Mouse (Mus musculus) liver, embryonic 16.5 days (tissue): Measurements from ENCODE around the gene Tlx1. TPM values are rescaled to one million over a fixed set of nuclear protein-coding genes. Genes with fewer than 3 reads are reported as not detected.

Experiments used
- ATAC-seq: fragments of 200-750 bp; cut with Nextera tagmentation; 2 replicates; pipeline ENCODE4 v1.8.0; 2017; ENCODE audit warnings: low read depth, mild to moderate bottlenecking, moderate number of reproducible peaks, moderate library complexity
- H3K27ac ChIP-seq: fragments of 300-500 bp; sonication (generic); 2 replicates; pipeline ENCODE4 v1.5.1; 2014; ENCODE audit warnings: mild to moderate bottlenecking, low read length
- H3K27me3 ChIP-seq: fragments of 300-500 bp; sonication (generic); 2 replicates; pipeline ENCODE4 v1.6.1; 2014; ENCODE audit warnings: low read depth, low read length, mixed read lengths; ENCODE audit not compliant: control insufficient read depth, insufficient read depth
- H3K36me3 ChIP-seq: fragments of 300-500 bp; sonication (generic); 2 replicates; pipeline ENCODE4 v1.6.1; 2014; ENCODE audit warnings: mild to moderate bottlenecking; ENCODE audit not compliant: control insufficient read depth, insufficient read depth
- H3K4me1 ChIP-seq: fragments of 300-500 bp; sonication (generic); 2 replicates; pipeline ENCODE4 v1.6.1; 2014; ENCODE audit warnings: low read depth, low read length, mixed read lengths; ENCODE audit not compliant: control insufficient read depth
- H3K4me2 ChIP-seq: fragments of 300-500 bp; sonication (generic); 2 replicates; pipeline ENCODE4 v1.6.1; 2014; ENCODE audit warnings: low read depth, low read length, mixed read lengths
- H3K4me3 ChIP-seq: fragments of 300-500 bp; sonication (generic); 2 replicates; pipeline ENCODE4 v1.5.1; 2014; ENCODE audit warnings: low read depth, mild to moderate bottlenecking, low read length
- H3K9ac ChIP-seq: fragments of 300-500 bp; sonication (generic); 2 replicates; pipeline ENCODE4 v1.6.1; 2014; ENCODE audit warnings: low read depth, low read length
- H3K9me3 ChIP-seq: fragments of 300-500 bp; sonication (generic); replicated peaks from 2 replicates; pipeline ENCODE4 v1.6.1; 2016; ENCODE audit warnings: low read length; ENCODE audit not compliant: control insufficient read depth
- WGBS: fragments of 180-500 bp; shearing (Covaris S2); extraction: QIAGEN DNeasy Blood & Tissue Kit; methylation state at CpG from one replicate; pipeline ENCODE4 v1.1.7; 2014; ENCODE audit not compliant: insufficient replicate concordance; 5-methylcytosine and 5-hydroxymethylcytosine counted together
- polyA plus RNA-seq: library from polyadenylated mRNA; unstranded; fragments of >200 nt; fragmentation: Nextera tagmentation; extraction: Ambion mirVana; gene quantifications from 2 replicates; pipeline ENCODE4 v1.2.1, GENCODE M21; 2015

The Tlx1 gene
- polyA plus RNA-seq, 1 experiment from 2014 or later: 0.07 TPM

- H3K4me3 ChIP-seq: no peak overlapping the region
- no peak overlapping the region for H3K27ac ChIP-seq
- H3K27me3 ChIP-seq: peaks cover 99% of the 10 kb centered on the region
- H3K4me2 ChIP-seq: no peak overlapping the region
- H3K36me3 ChIP-seq: no peaks in the 10 kb centered on the region
- WGBS: 2% methylated on average over 15 of the region's 15 CpGs
- no peaks in the 10 kb centered on the region for H3K9me3 ChIP-seq
- no peak overlapping the region for H3K9ac ChIP-seq
- no peaks in the 10 kb centered on the region for H3K4me1 ChIP-seq
- no peak for ATAC-seq
Measured at GRCm38 (mm10) chr19:45155141-45155790, 4.8 kb downstream of the Tlx1 start.

GRCm38 (mm10) chr19:45155791-45156186 is 5.3 kb downstream of the Tlx1 start:
- Histone ChIP-seq H3K36me3 (no peaks in the 10 kb centered on the region), H3K27ac (no peak overlapping the region), H3K9me3 (no peaks in the 10 kb centered on the region), H3K4me3 (no peak overlapping the region), H3K4me2 (no peak overlapping the region), H3K9ac (no peak overlapping the region), H3K4me1 (no peaks in the 10 kb centered on the region), H3K27me3 (peaks cover 99% of the 10 kb centered on the region)
- ATAC-seq: no peak
- WGBS: 3% methylated on average over 26 of the region's 26 CpGs

- Histone ChIP-seq H3K27ac (no peak overlapping the region), H3K4me2 (no peak overlapping the region), H3K9me3 (no peaks in the 10 kb centered on the region), H3K9ac (no peak overlapping the region), H3K36me3 (no peaks in the 10 kb centered on the region), H3K4me1 (no peaks in the 10 kb centered on the region), H3K4me3 (no peak overlapping the region), H3K27me3 (peaks cover 96% of the 10 kb centered on the region)
- WGBS: 4% methylated on average over 5 of the region's 5 CpGs
- no peak for ATAC-seq
Measured at GRCm38 (mm10) chr19:45156381-45156780, 5.9 kb downstream of the Tlx1 start.

- Histone ChIP-seq H3K36me3 (no peaks in the 10 kb centered on the region), H3K27me3 (peaks cover 94% of the 10 kb centered on the region), H3K9me3 (no peaks in the 10 kb centered on the region), H3K4me2 (no peak overlapping the region), H3K9ac (no peak overlapping the region), H3K27ac (no peak overlapping the region), H3K4me1 (no peaks in the 10 kb centered on the region), H3K4me3 (no peak overlapping the region)
- no peak for ATAC-seq
- 2% methylated on average over 4 of the region's 4 CpGs for WGBS
Measured at GRCm38 (mm10) chr19:45158201-45158600, 7.7 kb downstream of the Tlx1 start.

- Histone ChIP-seq H3K4me1 (no peaks in the 10 kb centered on the region), H3K4me2 (no peak overlapping the region), H3K27me3 (peaks cover 94% of the 10 kb centered on the region), H3K27ac (no peak overlapping the region), H3K36me3 (no peaks in the 10 kb centered on the region), H3K9ac (no peak overlapping the region), H3K9me3 (no peaks in the 10 kb centered on the region), H3K4me3 (no peak overlapping the region)
- WGBS: 4% methylated on average over 20 of the region's 20 CpGs
- ATAC-seq: no peak
Measured at GRCm38 (mm10) chr19:45158896-45159295, 8.4 kb downstream of the Tlx1 start.

GRCm38 (mm10) chr19:45159491-45159890 is 9.0 kb downstream of the Tlx1 start:
- Histone ChIP-seq H3K4me2 (no peak overlapping the region), H3K4me3 (no peak overlapping the region), H3K4me1 (no peaks in the 10 kb centered on the region), H3K27me3 (peaks cover 94% of the 10 kb centered on the region), H3K9me3 (no peaks in the 10 kb centered on the region), H3K9ac (no peak overlapping the region), H3K36me3 (no peaks in the 10 kb centered on the region), H3K27ac (no peak overlapping the region)
- no peak for ATAC-seq
- WGBS: 10% methylated on average over 5 of the region's 5 CpGs

GRCm38 (mm10) chr19:45159991-45160390 is 9.5 kb downstream of the Tlx1 start:
- Histone ChIP-seq H3K36me3 (no peaks in the 10 kb centered on the region), H3K9me3 (no peaks in the 10 kb centered on the region), H3K27ac (no peak overlapping the region), H3K9ac (no peak overlapping the region), H3K4me2 (no peak overlapping the region), H3K27me3 (peaks cover 94% of the 10 kb centered on the region), H3K4me3 (no peak overlapping the region), H3K4me1 (no peaks in the 10 kb centered on the region)
- 4% methylated on average over 5 of the region's 5 CpGs for WGBS
- no peak for ATAC-seq

- no peak overlapping the region for H3K27ac ChIP-seq
- H3K9me3 ChIP-seq: no peaks in the 10 kb centered on the region
- no peak overlapping the region for H3K4me3 ChIP-seq
- WGBS: 3% methylated on average over 5 of the region's 5 CpGs
- H3K4me1 ChIP-seq: no peaks in the 10 kb centered on the region
- peaks cover 94% of the 10 kb centered on the region for H3K27me3 ChIP-seq
- H3K4me2 ChIP-seq: no peak overlapping the region
- H3K36me3 ChIP-seq: no peaks in the 10 kb centered on the region
- no peak overlapping the region for H3K9ac ChIP-seq
- no peak for ATAC-seq
Measured at GRCm38 (mm10) chr19:45160523-45160922, 10.0 kb downstream of the Tlx1 start.

DNA sequence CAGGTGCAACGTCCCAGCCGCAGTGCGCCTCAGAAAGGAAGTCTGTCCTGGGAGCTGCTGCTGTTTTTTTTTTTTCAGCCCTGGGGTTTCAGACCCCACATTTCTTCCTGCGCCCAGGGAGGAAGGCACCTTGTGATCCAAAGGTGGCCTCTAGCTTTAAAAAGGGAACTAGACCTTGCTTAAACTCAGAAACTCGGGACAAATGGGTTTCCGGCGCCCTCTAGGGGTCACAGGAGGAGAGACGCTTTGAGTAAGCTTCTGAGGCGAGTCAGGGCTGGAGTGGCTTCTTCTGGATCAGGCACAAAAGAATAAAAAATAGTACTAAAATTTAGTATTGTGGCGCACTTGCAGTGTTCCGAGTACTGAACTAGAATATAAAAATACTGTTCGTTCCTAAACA is 10.6 kb downstream of the Tlx1 start:
- under 1% methylated on average over 12 of the region's 12 CpGs for WGBS
- ATAC-seq: no peak

More for the DNA sequence above, 10.6 kb downstream of the Tlx1 start:
- peaks cover 90% of the 10 kb centered on the region for H3K27me3 ChIP-seq
- H3K9ac ChIP-seq: no peak overlapping the region
- no peaks in the 10 kb centered on the region for H3K9me3 ChIP-seq
- no peak overlapping the region for H3K27ac ChIP-seq
- H3K4me3 ChIP-seq: no peak overlapping the region
- H3K36me3 ChIP-seq: no peaks in the 10 kb centered on the region
- H3K4me2 ChIP-seq: no peak overlapping the region
- H3K4me1 ChIP-seq: no peaks in the 10 kb centered on the region
